In the genomic region with DNA sequence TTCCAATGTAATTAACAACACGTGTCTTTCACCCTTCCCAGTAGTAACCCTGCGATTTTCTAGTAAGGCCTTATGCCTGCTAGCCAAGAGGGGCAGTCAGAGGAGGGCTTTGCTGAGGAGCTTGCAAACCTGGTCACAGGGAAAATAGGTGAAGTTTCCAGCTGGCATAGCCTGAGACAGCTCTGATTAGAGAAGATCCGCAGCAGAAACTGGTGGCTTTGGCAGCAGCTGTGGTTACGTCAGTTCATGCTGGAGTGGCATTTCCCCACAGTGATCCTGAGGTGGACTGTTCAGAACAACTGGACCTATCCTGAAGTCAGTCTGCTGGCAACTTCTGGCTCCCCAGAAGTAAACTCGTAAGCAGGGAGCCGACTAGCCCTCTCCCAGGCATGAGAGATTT, we compare ENCODE assay signal across 41 mouse cellular contexts. TPM values are rescaled to one million over a fixed set of nuclear protein-coding genes. Genes with fewer than 3 reads are reported as not detected.
"Had no signal": no experiment of that assay in that cellular context is flagged by ENCODE, and none has a peak within 500 bp of the region (broad histone marks: within the 10 kb centered on the region; RNA-seq: fewer than 3 reads in every experiment).

No protein-coding gene starts in this region.

- H3K4me2 ChIP-seq: limb, embryonic 12.5 days; limb, embryonic 13.5 days; limb, embryonic 15.5 days; liver, embryonic 12.5 days; liver, embryonic 13.5 days; liver, embryonic 15.5 days; lung, embryonic 14.5 days; lung, embryonic 15.5 days; midbrain, embryonic 11.5 days; midbrain, embryonic 12.5 days; midbrain, embryonic 13.5 days; midbrain, embryonic 15.5 days; neural tube, embryonic 12.5 days had no signal

- H3K27ac ChIP-seq: limb, embryonic 10.5 days; limb, embryonic 12.5 days; limb, embryonic 13.5 days; limb, embryonic 15.5 days; liver, embryonic 12.5 days; liver, embryonic 13.5 days; liver, embryonic 14.5 days; liver, embryonic 15.5 days; lung, embryonic 15.5 days; macrophage; midbrain, embryonic 10.5 days; midbrain, embryonic 12.5 days; midbrain, embryonic 13.5 days; midbrain, embryonic 15.5 days; neural tube, embryonic 12.5 days had no signal

- H3K9me3 ChIP-seq: limb, embryonic 10.5 days; limb, embryonic 12.5 days; limb, embryonic 13.5 days; limb, embryonic 15.5 days; liver, embryonic 12.5 days; liver, embryonic 13.5 days; liver, embryonic 15.5 days; lung, embryonic 15.5 days; midbrain, embryonic 10.5 days; midbrain, embryonic 12.5 days; midbrain, embryonic 13.5 days; midbrain, embryonic 15.5 days; neural tube, embryonic 12.5 days had no signal

- H3K4me1 ChIP-seq: limb, embryonic 12.5 days; liver, embryonic 13.5 days; neural tube, embryonic 12.5 days had no signal

- H3K4me3 ChIP-seq: limb, embryonic 10.5 days; limb, embryonic 12.5 days; limb, embryonic 13.5 days; limb, embryonic 15.5 days; liver, embryonic 12.5 days; liver, embryonic 13.5 days; liver, embryonic 15.5 days; lung, embryonic 15.5 days; megakaryocyte, embryonic 14.5 days; midbrain, embryonic 10.5 days; midbrain, embryonic 12.5 days; midbrain, embryonic 13.5 days; midbrain, embryonic 15.5 days; myocyte; neural tube, embryonic 12.5 days had no signal

- H3K36me3 ChIP-seq: liver, embryonic 12.5 days; liver, embryonic 13.5 days; liver, embryonic 15.5 days; midbrain, embryonic 10.5 days; midbrain, embryonic 12.5 days; midbrain, embryonic 13.5 days; midbrain, embryonic 15.5 days; neural tube, embryonic 12.5 days had no signal

- ATAC-seq: liver, embryonic 12.5 days; liver, postnatal 0 days; lung, postnatal 0 days; midbrain, embryonic 13.5 days; midbrain, embryonic 15.5 days; midbrain, embryonic 16.5 days had no signal

- H3K27me3 ChIP-seq: limb, embryonic 13.5 days; limb, embryonic 15.5 days; lung, embryonic 15.5 days had no signal

- DNase-seq: left cerebral cortex, postnatal 4 days; liver; liver, embryonic 13.5 days; liver, postnatal 0 days; lung, adult 18-20 months; lung, adult 2 months; lung, embryonic 14.5 days; lung, postnatal 10 days; lung, postnatal 14 days; lung, postnatal 36 days; lung, postnatal 4 days; midbrain, embryonic 14.5 days had no signal

- H3K9ac ChIP-seq: limb, embryonic 12.5 days; limb, embryonic 13.5 days; limb, embryonic 15.5 days; liver, embryonic 12.5 days; liver, embryonic 13.5 days; liver, embryonic 14.5 days; liver, embryonic 15.5 days; liver, postnatal 0 days; lung, embryonic 14.5 days; lung, embryonic 15.5 days; midbrain, embryonic 12.5 days; midbrain, embryonic 13.5 days; midbrain, embryonic 15.5 days; neural tube, embryonic 12.5 days had no signal

RNA-seq across cellular contexts. Expression of gene Echdc2, which starts 2.8 kb away (rescaled TPM):
- total RNA-seq: monocyte, adult 5-6 weeks had no signal
- polyA plus RNA-seq: macrophage had no signal

RNA-seq across cellular contexts. Expression of gene Zyg11a, which starts 49.8 kb away (rescaled TPM):
- total RNA-seq: left cerebral cortex, adult 8-10 months; left cerebral cortex, postnatal 14 days; left cerebral cortex, postnatal 25 days; left cerebral cortex, postnatal 36 days; megakaryocyte progenitor cell, adult 5-6 weeks; megakaryocyte, adult 5-6 weeks; megakaryocyte-erythroid progenitor cell, adult 5-6 weeks; midbrain, postnatal 0 days; monocyte, adult 5-6 weeks had no signal
- polyA plus RNA-seq: limb, embryonic 10.5 days; limb, embryonic 12.5 days; limb, embryonic 15.5 days; lung, postnatal 0 days; macrophage; midbrain, embryonic 11.5 days; midbrain, embryonic 13.5 days; midbrain, embryonic 14.5 days; midbrain, embryonic 15.5 days; midbrain, embryonic 16.5 days; midbrain, postnatal 0 days; myocyte; neural tube, embryonic 11.5 days; neural tube, embryonic 12.5 days had no signal
